Mouse (Mus musculus) ZHBTc4 (cell line): ENCODE results near the gene Gm1979.
"Not testable (repeated sequence)": the region's sequence is repeated elsewhere in the genome, so short reads cannot be mapped to it uniquely, and the experiment has no call there.

ENCODE experiments used
- DNase-seq: peaks from one replicate; pipeline ENCODE4 v3.0.0-alpha.2; 2011; ENCODE audit warnings: low read depth, low spot score

The Gm1979 gene

DNA sequence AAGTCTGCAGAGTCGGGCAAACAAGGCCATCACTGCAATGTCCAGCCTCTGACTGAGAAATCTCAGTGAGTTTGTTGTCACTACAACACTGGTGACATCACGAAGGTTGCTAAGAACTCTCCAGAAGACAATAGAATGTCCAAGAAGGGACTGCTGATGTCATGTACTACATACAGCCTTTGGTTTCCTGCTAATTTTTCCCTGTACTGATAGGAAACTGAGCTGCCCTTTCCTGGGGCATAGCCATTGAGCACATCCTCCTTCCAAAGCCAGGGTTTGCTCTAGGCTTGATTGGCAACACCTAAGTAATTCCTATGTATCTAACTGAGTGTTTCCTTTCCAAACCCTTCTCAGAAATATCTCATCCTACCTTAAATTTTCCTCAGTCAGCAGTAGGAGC, at the start of gene Gm1979:
Gm1979 (minus strand) TSS at position 101 of the 400 bp plus-strand sequence.
- DNase-seq, result not testable (repeated sequence)

DNA sequence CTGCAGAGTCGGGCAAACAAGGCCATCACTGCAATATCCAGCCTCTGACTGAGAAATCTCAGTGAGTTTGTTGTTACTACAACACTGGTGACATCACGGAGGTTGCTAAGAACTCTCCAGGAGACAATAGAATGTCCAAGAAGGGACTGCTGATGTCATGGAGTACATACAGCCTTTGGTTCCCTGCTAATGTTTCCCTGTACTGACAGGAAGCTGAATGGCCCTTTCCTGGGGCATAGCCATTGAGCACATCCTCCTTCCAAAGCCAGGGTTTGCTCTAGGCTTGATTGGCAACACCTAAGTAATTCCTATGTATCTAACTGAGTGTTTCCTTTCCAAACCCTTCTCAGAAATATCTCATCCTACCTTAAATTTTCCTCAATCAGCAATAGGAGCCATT, 34.9 kb upstream of the Gm1979 start, which contains the start of gene Speer4a:
Speer4a (minus strand) TSS at position 101 of the 400 bp plus-strand sequence.
- DNase-seq, result not testable (repeated sequence)

DNA sequence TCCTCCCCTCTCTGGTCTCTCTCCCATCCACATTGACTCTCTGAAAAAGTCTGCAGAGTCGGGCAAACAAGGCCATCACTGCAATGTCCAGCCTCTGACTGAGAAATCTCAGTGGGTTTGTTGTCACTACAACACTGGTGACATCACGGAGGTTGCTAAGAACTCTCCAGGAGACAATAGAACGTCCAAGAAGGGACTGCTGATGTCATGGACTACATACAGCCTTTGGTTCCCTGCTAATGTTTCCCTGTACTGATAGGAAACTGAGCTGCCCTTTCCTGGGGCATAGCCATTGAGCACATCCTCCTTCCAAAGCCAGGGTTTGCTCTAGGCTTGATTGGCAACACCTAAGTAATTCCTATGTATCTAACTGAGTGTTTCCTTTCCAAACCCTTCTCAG, 18.2 kb upstream of the Gm1979 start, which contains the start of gene Gm5862:
Gm5862 (minus strand) TSS at position 101 of the 400 bp plus-strand sequence.
- DNase-seq, result not testable (repeated sequence)

- DNase-seq, result not testable (repeated sequence)
These were observed 3.1 kb upstream of the Gm1979 start for GRCm38 (mm10) chr5:26007697-26008096.

GRCm38 (mm10) chr5:26006937-26007695, 2.5 kb upstream of the Gm1979 start:
- DNase-seq, result peak; percentile 89

DNA sequence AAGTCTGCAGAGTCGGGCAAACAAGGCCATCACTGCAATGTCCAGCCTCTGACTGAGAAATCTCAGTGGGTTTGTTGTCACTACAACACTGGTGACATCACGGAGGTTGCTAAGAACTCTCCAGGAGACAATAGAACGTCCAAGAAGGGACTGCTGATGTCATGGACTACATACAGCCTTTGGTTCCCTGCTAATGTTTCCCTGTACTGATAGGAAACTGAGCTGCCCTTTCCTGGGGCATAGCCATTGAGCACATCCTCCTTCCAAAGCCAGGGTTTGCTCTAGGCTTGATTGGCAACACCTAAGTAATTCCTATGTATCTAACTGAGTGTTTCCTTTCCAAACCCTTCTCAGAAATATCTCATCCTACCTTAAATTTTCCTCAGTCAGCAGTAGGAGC, 16.0 kb downstream of the Gm1979 start, which contains the start of gene Gm21698:
Gm21698 (minus strand) TSS at position 101 of the 400 bp plus-strand sequence.
- not testable (repeated sequence) for DNase-seq

- not testable (repeated sequence) for DNase-seq
These were observed 32.0 kb downstream of the Gm1979 start, which contains the start of gene Gm21680 for GRCm38 (mm10) chr5:25972563-25972962. Gene Gm21680 (minus strand): TSS chr5:25972663.

GRCm38 (mm10) chr5:25957050-25957449, 47.5 kb downstream of the Gm1979 start:
- not testable (repeated sequence) for DNase-seq

- peak; percentile 64 for DNase-seq
These were observed 48.0 kb downstream of the Gm1979 start for GRCm38 (mm10) chr5:25956611-25957010.

DNA sequence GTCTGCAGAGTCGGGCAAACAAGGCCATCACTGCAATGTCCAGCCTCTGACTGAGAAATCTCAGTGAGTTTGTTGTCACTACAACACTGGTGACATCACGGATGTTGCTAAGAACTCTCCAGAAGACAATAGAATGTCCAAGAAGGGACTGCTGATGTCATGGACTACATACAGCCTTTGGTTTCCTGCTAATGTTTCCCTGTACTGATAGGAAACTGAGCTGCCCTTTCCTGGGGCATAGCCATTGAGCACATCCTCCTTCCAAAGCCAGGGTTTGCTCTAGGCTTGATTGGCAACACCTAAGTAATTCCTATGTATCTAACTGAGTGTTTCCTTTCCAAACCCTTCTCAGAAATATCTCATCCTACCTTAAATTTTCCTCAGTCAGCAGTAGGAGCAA, 50.3 kb downstream of the Gm1979 start, which contains the start of gene Gm21671:
Gm21671 (minus strand) TSS at position 101 of the 400 bp plus-strand sequence.
- not testable (repeated sequence) for DNase-seq
